Mouse (Mus musculus) brain, embryonic 14.5 days (tissue): Measurements from ENCODE around the gene Krt80. TPM values are rescaled to one million over a fixed set of nuclear protein-coding genes. Genes with fewer than 3 reads are reported as not detected.

ENCODE experiments used
- DNase-seq: peaks from one replicate; pipeline ENCODE4 v3.0.0-alpha.2; 2011; ENCODE audit warnings: low read depth
- CTCF ChIP-seq: fragments of 200-500 bp; IDR thresholded peaks from 2 replicates; pipeline ENCODE4 v1.5.1; 2012; ENCODE audit warnings: inconsistent platforms, mild to moderate bottlenecking, moderate library complexity, borderline replicate concordance; ENCODE audit not compliant: insufficient read depth, insufficient read length; ENCODE audit errors: extremely low read depth
- POLR2A ChIP-seq: fragments of 200-500 bp; IDR thresholded peaks from 2 replicates; pipeline ENCODE4 v1.6.1; 2012; ENCODE audit warnings: mild to moderate bottlenecking, inconsistent platforms, borderline replicate concordance; ENCODE audit not compliant: poor library complexity, insufficient read depth, insufficient read length, severe bottlenecking; ENCODE audit errors: extremely low read depth
- polyA plus RNA-seq: library from polyadenylated mRNA; depleted of rRNA; stranded (reverse); fragments of >200 nt; gene quantifications from 2 replicates; pipeline ENCODE4 v1.2.3, GENCODE M21; 2012

Krt80 gene
- polyA plus RNA-seq, 1 experiment: 0.22 TPM

- DNase-seq: no peak
- TF ChIP-seq POLR2A (no peak), CTCF (peak; percentile 21; the same call in 1 of the 2 replicates)
These were observed 18.1 kb upstream of the Krt80 start for GRCm38 (mm10) chr15:101388034-101388541.

- TF ChIP-seq CTCF (peak; percentile 30; the same call in 1 of the 2 replicates), POLR2A (no peak)
- DNase-seq: no peak
These were observed 17.2 kb upstream of the Krt80 start for GRCm38 (mm10) chr15:101387176-101387575.

GRCm38 (mm10) chr15:101385064-101385463 lies 15.1 kb upstream of the Krt80 start:
- no peak for DNase-seq
- TF ChIP-seq POLR2A: no peak
- TF ChIP-seq CTCF: no peak

GRCm38 (mm10) chr15:101384610-101385009 lies 14.6 kb upstream of the Krt80 start:
- no peak for TF ChIP-seq CTCF
- no peak for TF ChIP-seq POLR2A
- no peak for DNase-seq

GRCm38 (mm10) chr15:101382811-101383210 lies 12.8 kb upstream of the Krt80 start:
- no peak for TF ChIP-seq CTCF
- no peak for TF ChIP-seq POLR2A
- peak; percentile 31 for DNase-seq

GRCm38 (mm10) chr15:101381758-101382157 lies 11.8 kb upstream of the Krt80 start:
- DNase-seq: no peak
- no peak for TF ChIP-seq POLR2A
- no peak for TF ChIP-seq CTCF

- DNase-seq: no peak
- TF ChIP-seq POLR2A (no peak), CTCF (no peak)
These were observed 8.7 kb upstream of the Krt80 start for GRCm38 (mm10) chr15:101378646-101379045.

- DNase-seq: no peak
- no peak for TF ChIP-seq CTCF
- TF ChIP-seq POLR2A: no peak
These were observed 6.8 kb upstream of the Krt80 start for GRCm38 (mm10) chr15:101376776-101377061.

GRCm38 (mm10) chr15:101375956-101376775 lies 6.2 kb upstream of the Krt80 start:
- DNase-seq: no peak
- TF ChIP-seq POLR2A (no peak), CTCF (no peak)

- TF ChIP-seq POLR2A (no peak), CTCF (no peak)
- no peak for DNase-seq
These were observed 4.9 kb upstream of the Krt80 start for GRCm38 (mm10) chr15:101374879-101375278.

- DNase-seq: no peak
- TF ChIP-seq POLR2A (no peak), CTCF (no peak)
These were observed 3.4 kb upstream of the Krt80 start for GRCm38 (mm10) chr15:101373286-101373898.
